ENCODE assay signal across 13 mouse cellular contexts in the genomic region with DNA sequence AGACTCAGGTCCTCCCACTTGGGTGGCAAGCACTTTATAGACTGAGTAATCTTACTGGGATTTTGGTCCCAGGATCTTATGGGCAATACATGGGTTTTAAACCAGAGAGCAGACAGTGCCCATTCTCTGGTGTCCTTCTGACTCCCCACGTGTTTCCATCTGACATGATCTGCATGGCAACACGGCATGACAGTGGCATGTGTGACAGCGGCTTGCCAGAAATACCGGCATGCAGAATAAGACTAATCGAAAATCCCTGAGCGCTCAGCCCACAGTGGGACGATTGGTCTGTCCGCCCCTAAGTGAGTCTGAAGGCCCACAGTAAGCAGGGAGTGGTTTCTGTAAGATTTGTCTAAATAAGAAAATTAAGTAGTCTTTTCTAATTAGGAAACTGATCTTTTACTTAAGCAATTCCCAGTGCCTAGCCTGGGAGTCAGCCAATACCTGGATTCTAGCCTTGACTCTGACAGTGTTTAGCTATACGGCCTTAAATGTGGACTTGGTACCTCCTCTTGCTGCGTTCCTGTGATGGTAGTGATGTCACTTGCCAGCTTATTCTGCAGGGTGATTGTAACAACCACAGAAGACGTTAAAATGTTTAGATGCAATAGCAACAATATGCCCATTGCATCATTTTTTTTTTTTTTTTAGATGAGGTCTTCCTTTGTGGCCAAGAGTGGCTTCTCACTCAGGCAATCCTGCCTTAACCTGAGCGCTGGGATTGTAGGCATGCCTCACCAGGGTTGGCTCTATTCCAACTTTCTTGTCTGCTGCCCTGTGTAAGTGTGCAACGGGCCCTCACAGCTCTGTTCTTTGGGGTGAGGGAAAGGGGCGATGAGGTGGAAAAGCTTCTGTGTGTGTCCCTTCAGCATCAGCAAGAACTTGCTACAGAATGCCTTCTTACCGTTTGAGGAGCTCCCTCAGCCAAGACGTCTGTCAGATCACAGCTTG.
DNase-seq lines count a peak whose midpoint lies in the region; ATAC-seq and TF ChIP-seq lines count a peak whose summit lies in the region.
"Had no signal": no experiment of that assay in that cellular context is flagged by ENCODE, and none has a peak within 500 bp of the region (broad histone marks: within the 10 kb centered on the region; RNA-seq: fewer than 3 reads in every experiment).

No protein-coding gene starts in this region.

- WGBS in heart, embryonic 15.5 days, result 65% methylated on average over 16 of the region's 16 CpGs
- WGBS in hindbrain, embryonic 16.5 days, result 60% methylated on average over 16 of the region's 16 CpGs

- no peak for DNase-seq in heart, postnatal 25 days (ENCODE audit: low spot score)
- peak; percentile 39 for DNase-seq in left cerebral cortex, postnatal 4 days
- no peak for DNase-seq in left cerebral cortex, adult 18-20 months (ENCODE audit: low spot score in 2 of 2)
- peak; percentile 73 for DNase-seq in brain, embryonic 14.5 days (ENCODE audit: low read depth)
- DNase-seq in urinary bladder, adult 18-20 months (ENCODE audit: low spot score in 2 of 2), result no peak
- DNase-seq in thymus, adult 18-20 months, result no peak
- DNase-seq: adrenal gland, postnatal 36 days; cerebellum, adult 11-12 months; thymus, postnatal 14 days had no signal

- H3K4me1 ChIP-seq in heart, embryonic 15.5 days (replicated peaks), result peaks cover 30% of the 10 kb centered on the region
- H3K4me1 ChIP-seq in hindbrain, embryonic 16.5 days (ENCODE audit: control insufficient read depth, insufficient read depth, low read depth, low read length), result peaks cover 7% of the 10 kb centered on the region

- TF ChIP-seq CTCF in brain, embryonic 14.5 days (IDR thresholded peaks at IDR 0.05; ENCODE audit: borderline replicate concordance, extremely low read depth, insufficient read depth, insufficient read length), result no peak

- intact Hi-C loops in heart, postnatal 25 days (cut with DNase I), result no loop called here
- intact Hi-C loops in left cerebral cortex, postnatal 4 days (cut with DNase I), result no loop called here

- no peaks in the 10 kb centered on the region for H3K9me3 ChIP-seq in heart, embryonic 15.5 days (replicated peaks)
- no peaks in the 10 kb centered on the region for H3K9me3 ChIP-seq in hindbrain, embryonic 16.5 days (ENCODE audit: control insufficient read depth, low read length)
- H3K9me3 ChIP-seq: lung, embryonic 15.5 days; neural tube, embryonic 12.5 days had no signal

- H3K27me3 ChIP-seq in heart, embryonic 15.5 days, result no peaks in the 10 kb centered on the region
- no peaks in the 10 kb centered on the region for H3K27me3 ChIP-seq in hindbrain, embryonic 16.5 days (replicated peaks; ENCODE audit: control insufficient read depth, insufficient read depth, low read length)
- H3K27me3 ChIP-seq: lung, embryonic 15.5 days; neural tube, embryonic 12.5 days had no signal

- TF ChIP-seq POLR2A in brain, embryonic 14.5 days (IDR thresholded peaks at IDR 0.05; ENCODE audit: borderline replicate concordance, extremely low read depth, insufficient read depth, insufficient read length, poor library complexity, severe bottlenecking), result no peak

- no peak overlapping the region for H3K27ac ChIP-seq in heart, embryonic 15.5 days
- H3K27ac ChIP-seq in hindbrain, embryonic 16.5 days (ENCODE audit: low read depth, low read length), result no peak overlapping the region
- H3K27ac ChIP-seq: lung, embryonic 15.5 days; neural tube, embryonic 12.5 days had no signal

- no peak overlapping the region for H3K4me3 ChIP-seq in heart, embryonic 15.5 days
- H3K4me3 ChIP-seq in hindbrain, embryonic 16.5 days (ENCODE audit: low read length), result no peak overlapping the region
- H3K4me3 ChIP-seq: lung, embryonic 15.5 days; neural tube, embryonic 12.5 days had no signal

- H3K4me2 ChIP-seq in heart, embryonic 15.5 days, result peak overlapping the region; percentile 28; the same call in 1 of the 2 replicates
- no peak overlapping the region for H3K4me2 ChIP-seq in hindbrain, embryonic 16.5 days (ENCODE audit: low read length)
- H3K4me2 ChIP-seq: lung, embryonic 15.5 days; neural tube, embryonic 12.5 days had no signal

- ATAC-seq in heart, embryonic 15.5 days (replicated peaks; ENCODE audit: insufficient number of reproducible peaks, insufficient read depth, low FRiP score, low read depth), result no peak
- peak; percentile 54; the same call in 1 of the 2 replicates for ATAC-seq in hindbrain, embryonic 16.5 days

- no peaks in the 10 kb centered on the region for H3K36me3 ChIP-seq in heart, embryonic 15.5 days
- no peaks in the 10 kb centered on the region for H3K36me3 ChIP-seq in hindbrain, embryonic 16.5 days (ENCODE audit: control insufficient read depth, insufficient read depth, low read length)
- H3K36me3 ChIP-seq: lung, embryonic 15.5 days; neural tube, embryonic 12.5 days had no signal

- no peak overlapping the region for H3K9ac ChIP-seq in heart, embryonic 15.5 days
- H3K9ac ChIP-seq in hindbrain, embryonic 16.5 days (ENCODE audit: low read depth, low read length), result no peak overlapping the region
- H3K9ac ChIP-seq: lung, embryonic 15.5 days; neural tube, embryonic 12.5 days had no signal

Comparison
In these comparisons a context has a peak if more than half of its experiments do, and no peak if none do; other contexts are left out.
1. DNase-seq: peak in left cerebral cortex, postnatal 4 days (single experiment) and brain, embryonic 14.5 days (single experiment); none in heart, postnatal 25 days (single experiment), left cerebral cortex, adult 18-20 months (0 of 2), urinary bladder, adult 18-20 months (0 of 2) and thymus, adult 18-20 months (0 of 2).